Mouse (Mus musculus): Measurements from ENCODE around the gene Il1a.

Gene Il1a

DNA sequence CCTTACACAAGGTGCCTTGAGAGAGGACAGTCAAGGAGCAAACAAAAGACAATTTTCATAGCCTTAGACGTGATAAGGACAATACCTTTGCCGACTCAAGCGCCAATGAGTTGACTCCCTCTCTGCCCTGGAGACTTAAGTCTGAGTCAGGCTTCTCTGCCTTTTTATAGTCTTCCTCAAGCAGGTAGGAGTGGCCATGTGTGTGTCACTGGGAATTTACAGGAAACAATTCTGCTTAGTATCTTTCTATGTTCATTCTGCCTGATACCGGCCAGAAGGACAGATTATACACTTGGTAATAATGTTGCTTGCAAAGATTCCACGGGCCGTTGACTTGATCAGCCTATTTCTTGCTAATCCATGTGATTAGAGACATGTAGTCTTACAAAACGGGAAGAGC is at the start of gene Il1a:
TSS of gene Il1a (minus strand) at position 137 of the 400 bp plus-strand sequence.
- DNase-seq (ENCODE audit: low read depth, low spot score): no peak

DNA sequence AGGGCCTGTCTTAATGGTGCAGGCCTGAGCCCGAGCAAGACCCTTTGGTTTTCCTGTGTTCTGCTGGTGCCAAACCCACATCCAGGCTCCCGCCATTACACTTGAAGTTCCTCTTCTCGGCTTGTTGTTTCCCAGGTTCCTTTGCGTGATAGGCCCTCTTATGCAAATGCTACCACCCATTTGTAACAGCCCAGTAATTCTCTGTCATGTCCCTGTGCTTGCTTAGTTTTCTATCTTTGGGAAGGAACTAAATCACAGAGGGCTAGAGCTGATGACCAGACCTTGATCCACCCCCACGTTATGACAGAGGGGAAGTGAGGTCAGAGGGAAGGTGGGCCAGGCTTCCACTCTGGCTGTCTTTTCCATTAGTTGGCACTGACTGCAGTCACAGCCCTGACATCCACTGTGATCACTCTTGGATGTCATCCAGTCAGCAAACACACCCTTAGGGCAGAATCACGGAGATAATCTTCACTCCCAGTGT is 28.4 kb upstream of the Il1a start:
- DNase-seq (ENCODE audit: low read depth, low spot score): no peak

DNA sequence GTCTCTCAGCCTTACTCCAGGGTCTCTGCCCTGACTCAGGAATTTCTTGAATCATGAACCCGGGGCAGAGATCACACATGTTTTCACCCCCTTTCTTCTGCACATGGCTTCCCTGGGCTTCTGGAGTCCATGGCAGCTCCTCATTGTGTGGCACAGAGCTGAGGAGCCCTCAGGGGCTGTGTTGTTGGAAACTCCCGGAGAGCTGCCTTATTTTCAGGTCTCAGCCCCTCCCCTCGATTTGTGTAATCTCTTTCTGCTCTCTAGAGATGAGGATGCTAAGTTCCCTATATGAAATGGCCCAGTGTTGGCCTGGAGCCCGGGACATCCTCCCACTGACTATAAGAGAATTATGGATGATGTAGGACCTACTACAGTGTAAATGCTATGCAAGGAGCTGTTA is 23.7 kb upstream of the Il1a start:
- no peak for DNase-seq (ENCODE audit: low read depth, low spot score)

DNA sequence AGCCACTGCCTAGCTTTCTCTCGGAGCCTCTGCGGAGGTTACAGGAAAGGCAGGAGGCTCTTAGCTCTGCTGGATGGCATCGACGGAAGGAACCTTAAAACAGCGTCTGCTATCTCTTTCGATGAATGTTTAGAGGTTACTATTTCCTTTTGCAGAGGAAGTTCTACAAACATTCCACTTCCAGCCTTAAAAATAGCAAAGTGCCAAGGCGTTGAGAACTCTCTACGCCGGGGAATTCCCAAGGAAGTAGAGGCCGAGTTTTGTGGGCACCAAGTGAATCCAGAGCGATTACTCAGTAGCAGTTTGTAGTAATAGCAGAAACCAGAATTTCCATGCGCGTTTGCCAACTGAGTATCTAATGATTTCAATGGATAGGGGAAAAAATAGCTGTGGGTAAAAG is 20.8 kb upstream of the Il1a start:
- no peak for DNase-seq (ENCODE audit: low read depth, low spot score)

DNA sequence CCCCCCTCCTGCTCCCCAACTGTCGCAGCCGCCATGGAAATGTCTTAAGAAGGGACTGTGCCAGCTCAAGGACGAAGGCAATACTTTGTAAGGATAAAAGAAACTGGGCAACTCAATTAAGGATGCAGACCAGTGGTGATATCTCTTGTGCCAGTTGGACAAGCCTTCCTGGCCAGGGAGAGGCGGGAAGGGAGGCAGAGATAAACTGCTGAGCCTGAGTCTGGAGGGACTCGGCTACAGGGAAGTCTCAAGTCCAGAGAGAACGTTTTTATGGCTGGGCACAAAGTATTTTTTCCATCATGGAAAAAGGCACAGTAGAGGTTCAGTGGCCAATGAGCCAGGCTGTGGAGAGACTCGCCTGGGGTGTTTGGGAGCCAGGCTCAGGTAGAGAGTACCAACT is 20.3 kb upstream of the Il1a start:
- DNase-seq (ENCODE audit: low read depth, low spot score): no peak

DNA sequence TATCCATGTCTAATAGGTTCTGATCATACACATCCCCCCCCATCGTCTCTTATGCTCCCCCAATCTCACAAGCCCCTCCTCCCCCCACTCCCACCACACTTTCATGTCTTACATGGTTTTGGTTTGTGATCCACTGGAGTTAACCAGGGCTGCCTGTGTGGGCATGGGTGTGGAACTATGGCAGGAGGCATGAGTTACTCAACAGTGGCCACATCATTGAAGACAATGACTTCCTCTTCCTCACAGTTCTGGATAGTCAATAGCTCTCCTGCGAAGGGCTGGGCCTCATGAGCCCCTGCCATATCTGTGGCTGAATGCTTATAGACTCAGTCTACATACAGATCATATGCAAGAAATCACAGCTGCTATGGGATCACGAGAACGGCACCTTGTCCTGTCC is 18.5 kb upstream of the Il1a start:
- no peak for DNase-seq (ENCODE audit: low read depth, low spot score)

DNA sequence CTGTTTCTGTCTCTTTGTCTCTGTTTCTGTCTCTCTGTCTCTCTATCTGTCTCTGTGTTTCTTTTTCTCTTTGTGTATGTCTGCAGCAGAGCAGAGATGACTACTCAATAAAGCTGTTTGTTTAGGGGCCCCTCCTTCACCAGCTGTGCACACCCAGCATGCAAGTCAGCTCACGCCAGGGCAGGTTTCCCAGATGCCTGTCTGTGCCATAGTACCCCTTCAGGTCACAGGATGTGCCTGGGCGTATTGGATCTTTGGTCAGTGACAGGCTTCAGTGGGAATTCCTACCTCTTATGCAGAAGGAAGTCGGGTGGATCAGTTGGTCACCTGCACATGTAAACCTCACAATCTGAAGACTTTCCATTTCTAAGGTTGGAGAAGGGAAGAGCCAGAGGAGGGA is 14.4 kb upstream of the Il1a start:
- DNase-seq (ENCODE audit: low read depth, low spot score): no peak

DNA sequence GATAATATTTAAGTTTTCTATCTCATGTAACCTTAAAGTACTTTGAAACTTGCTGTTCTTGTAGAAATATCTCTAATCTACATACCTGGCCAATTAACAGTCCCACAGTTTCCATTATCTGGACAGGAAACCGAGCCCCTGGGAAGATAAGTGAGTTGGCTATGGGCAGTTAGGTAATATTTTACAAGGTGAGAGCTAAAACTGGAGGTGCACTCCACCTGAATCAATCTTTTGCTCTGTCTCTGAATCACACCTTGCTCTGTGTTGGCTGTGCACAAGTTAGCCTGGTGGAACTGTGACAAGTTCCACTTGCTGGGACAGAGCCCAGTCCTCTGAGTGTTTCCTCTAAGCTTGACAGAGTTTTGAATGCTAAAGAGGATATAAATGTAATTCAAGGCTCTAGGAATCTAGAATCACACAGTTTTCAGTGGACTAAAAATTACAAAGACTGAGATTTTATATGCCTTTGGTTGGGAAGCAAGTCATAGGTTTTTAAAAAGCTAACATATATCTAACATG is 12.4 kb upstream of the Il1a start:
- DNase-seq (ENCODE audit: low read depth, low spot score): no peak

DNA sequence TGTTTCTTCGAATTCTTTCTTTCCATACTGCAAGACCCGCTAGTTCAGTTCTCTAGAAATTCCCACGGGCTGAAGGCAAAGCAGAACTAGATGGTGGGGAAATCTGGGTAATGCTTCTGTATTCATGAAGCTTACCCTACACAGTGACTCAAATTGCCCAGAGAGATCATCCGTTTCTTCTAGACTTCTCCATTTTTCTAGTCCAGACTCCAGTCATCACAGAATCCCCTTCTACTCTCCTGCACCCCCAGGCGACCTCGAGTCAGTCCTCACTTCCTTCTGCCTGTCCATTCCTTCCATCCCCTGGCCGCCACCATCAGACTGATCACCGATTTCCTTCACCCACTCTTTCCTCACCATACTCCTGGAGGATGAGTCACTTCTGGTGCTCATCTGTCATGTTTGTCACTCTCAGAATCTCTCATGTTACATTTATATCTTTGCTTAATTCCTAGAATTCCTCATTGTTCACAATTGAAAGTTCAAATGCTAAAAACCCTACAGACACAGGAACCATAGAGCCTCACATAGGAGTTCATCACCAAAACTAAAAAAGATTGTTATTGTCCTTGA is 10.3 kb upstream of the Il1a start:
- DNase-seq (ENCODE audit: low read depth, low spot score): no peak

DNA sequence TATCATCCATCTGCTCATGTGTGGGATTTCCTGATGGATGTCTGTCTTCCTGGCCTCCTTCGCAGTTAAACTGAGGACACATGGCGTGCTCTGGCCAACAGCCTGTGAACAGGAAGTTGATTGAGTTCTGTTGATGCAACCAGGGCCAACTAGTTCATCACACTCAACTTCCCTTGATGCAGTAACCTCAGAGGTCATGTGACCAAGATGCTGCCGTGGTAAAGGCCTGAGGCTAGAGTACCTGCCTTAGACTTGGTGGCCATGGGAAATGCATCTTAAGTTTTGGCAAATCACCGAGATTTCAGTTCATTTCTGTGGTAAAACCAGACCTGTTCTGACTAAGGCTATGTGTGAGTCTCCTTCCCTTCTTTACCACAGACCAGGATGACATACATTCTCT is 6.1 kb upstream of the Il1a start:
- DNase-seq (ENCODE audit: low read depth, low spot score): no peak

DNA sequence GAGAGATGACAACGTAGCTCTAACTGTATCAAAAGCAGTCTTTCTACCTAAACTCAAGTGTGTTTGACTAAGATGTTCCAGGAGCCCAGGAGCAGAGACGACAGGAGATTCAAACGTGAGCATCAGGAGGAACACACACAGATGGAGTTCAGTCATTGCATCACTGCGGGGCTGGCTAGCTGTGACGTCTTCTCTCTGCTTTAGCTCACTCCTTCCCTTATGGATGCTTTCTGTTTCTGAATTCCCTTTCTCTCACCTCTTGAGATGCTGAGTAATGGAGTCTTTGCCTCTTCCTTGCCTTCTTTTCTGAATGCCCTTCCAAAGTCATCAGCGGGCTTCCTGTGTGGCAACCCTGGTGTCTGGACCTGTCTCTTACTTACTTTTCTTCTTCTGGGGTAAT is 5.1 kb upstream of the Il1a start:
- DNase-seq (ENCODE audit: low read depth, low spot score): no peak

DNA sequence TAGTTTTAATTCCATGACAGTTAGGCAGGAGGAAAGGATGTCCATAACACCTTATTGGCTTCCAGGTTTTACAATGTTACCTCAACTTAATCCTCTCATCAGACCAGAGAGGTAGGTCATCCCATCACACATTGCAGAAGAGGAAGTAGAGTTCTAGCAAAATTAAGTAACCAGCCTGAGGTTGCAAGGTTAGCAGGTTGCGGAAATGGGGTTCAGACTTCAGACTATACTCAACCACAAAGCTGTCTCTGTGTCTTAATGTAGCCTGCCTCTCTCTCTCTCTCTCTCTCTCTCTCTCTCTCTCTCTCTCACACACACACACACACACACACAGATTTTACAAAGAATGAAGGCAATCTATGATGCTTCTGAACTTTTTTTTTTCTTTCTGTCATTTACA is 4.2 kb upstream of the Il1a start:
- DNase-seq (ENCODE audit: low read depth, low spot score): no peak

DNA sequence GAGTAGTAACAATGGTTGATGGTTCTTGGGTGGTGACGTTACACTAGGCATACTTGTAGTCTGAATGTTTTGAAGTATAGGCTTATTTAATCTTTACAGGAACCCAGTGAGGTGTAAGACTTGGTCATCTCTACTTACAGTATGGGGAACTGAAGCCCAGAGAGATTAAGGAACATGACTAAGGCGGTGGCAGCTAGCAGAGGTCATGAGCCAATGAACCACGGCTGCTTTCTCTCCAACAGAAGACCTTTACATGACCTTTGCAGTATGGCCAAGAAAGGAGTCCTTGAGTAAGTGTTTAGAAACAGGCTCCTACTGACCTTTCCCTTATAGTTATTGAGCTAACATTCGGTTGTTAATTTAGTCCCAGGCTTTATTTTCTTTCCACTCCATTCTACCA is 3.8 kb downstream of the Il1a start:
- no peak for DNase-seq (ENCODE audit: low read depth, low spot score)

DNA sequence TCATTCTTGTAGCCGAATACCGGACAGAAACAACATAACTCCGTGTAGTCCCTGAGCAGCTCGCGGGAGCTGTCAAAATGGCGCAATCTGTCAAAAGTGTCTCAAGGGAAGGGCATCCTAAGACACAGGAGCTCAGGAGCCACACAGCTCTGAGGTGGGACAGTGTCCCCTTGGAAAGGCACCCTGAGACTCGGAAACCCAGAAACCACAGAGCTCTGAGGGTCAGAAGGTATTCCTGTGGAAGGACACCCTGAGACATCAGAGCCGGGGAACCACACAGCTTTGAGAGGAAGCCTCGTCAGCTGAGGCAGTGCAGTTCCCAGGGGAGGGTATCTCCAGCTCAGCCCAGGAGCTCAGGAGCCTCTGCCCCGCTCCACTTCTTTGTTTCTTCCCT is 12.2 kb downstream of the Il1a start:
- DNase-seq (ENCODE audit: low read depth, low spot score): no peak

DNA sequence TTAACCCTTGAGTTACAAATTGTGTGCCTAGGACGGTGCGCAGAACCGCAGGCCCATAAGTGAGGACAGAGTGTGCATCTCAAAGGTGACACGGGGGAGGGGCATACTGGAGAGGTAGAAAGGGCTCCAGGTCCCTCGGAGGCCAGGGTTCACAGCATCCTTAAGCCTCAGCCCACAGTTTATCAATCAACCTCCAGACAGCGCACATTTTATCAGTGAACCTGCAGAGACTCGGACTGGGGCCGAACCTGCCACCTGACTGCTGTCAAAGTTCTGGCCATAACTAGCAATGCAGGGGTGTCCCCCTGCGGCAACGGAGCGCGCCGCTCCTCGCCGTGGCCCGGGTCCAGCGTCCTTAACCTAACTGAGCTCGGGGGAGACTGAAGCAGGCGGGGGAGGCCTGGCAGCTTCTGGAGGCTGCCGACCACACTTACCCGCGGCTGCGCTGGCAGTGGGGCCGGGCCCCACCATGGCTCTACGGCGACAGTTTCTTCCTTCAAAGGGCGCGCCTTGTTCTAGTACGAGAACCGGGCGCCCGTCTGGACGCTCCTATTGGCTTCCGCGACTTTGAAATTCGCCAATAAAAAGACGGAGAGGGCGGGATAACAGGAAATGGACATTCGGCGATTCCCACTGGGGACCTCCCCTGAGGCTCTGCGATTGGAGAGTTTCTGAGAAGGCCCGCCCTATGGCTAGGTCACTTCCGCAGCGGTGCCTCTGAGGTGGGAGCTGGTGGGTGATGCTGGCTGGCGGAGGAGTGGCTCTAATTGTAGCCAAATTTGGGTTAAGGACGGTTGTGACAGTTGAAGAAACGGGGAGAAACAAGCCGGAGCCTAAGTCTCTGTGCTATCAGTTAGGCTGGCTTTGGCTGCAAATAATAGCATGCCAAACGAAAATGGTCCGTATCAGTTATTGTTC is 12.8 kb downstream of the Il1a start, which contains the start of gene Ckap2l:
TSS of gene Ckap2l (minus strand) at position 542 of the 918 bp plus-strand sequence.
- peak; percentile 98 for DNase-seq (ENCODE audit: low read depth, low spot score)

DNA sequence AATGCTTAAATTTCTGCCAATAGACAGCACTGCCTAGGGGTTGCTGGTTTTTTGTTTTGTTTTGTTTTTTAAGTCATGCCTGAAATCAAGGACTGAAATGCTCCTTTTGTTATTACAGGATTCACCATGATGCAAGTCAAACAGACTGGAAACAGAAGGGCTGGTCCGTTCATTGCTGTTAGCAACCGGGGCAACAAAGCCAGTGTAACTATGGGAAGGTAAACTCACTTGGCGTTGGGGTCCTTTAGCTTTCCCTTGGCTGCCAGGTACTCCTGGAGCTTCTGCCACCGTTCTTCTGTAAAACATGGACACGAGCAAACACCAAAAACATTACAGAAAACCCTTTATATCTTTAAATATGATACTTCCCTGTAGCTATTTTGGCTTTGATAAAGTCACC is 13.7 kb downstream of the Il1a start:
- no peak for DNase-seq (ENCODE audit: low read depth, low spot score)

DNA sequence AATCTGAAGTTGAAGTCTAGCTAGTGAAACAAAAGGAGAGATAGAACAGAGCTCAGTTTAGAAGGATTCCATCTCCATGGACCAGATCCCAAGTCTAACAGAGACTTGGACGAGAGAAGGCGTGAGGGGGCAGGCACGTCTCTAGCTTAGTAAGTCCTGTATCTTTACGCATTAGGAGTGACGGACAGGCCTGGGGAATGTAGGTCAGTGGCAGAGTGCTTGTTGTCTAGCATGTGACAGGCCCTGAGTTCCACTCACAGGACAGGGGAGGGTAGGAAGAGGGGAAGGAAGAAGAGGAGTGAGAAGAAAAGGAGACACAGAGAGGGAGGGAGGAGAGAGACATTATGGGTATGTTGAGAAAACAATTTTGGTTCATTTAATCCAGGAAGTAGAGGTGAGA is 14.7 kb downstream of the Il1a start:
- no peak for DNase-seq (ENCODE audit: low read depth, low spot score)

DNA sequence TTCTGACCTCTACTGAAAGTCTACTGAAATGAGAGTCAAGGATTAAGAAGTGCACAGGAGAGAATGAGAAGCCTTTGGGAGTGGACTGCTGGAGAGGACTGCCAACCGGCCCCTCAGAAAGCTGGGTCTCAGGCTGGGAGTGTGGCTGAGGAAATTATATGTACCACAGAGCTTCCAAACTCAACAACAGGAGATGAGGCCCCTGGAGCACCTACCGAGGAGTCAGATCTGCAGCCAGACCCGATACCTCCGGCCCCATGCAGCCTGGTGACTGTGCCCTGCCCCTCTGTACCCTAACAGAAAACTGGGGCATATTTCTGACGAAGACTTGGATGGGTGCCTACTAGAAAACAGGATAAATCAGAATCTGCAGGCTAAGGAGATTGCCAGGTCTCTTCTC is 35.9 kb downstream of the Il1a start:
- DNase-seq (ENCODE audit: low read depth, low spot score): no peak

DNA sequence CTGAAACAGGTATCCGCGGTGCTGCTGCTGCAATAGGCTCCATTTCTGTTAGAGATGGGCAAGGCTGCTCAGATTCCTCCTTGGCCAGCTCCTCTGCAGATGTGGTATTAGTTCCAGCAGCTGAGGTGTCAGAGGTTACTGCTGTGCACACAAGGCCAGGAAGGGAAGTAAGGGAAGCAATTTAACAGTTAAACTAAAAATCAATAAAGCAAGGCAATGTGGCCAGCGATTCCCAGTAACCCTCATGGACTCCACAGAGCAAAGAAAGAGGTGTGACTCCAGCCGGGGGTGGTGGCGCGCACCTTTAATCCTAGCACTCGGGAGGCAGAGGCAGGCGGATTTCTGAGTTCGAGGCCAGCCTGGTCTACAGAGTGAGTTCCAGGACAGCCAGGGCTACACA is 39.2 kb downstream of the Il1a start:
- no peak for DNase-seq (ENCODE audit: low read depth, low spot score)

DNA sequence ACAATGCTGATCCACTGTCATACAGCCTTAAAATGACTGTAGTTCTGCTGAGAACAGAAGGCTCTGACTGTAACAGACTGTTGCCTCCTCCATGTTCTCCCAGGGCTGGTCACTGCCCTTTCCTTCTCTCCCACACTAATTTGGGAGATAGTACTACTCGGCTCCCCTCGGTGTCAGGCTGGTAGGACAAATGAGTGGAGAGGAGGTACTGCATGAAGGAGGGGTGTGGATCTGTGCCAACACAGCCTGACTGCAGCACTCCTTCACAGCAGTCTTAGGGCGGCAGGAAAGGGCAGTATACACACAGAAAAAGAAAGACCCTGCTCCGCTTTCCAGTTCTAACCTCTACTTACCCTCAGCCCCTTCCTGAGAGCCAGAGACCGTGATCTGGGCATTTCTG is 39.8 kb downstream of the Il1a start:
- no peak for DNase-seq (ENCODE audit: low read depth, low spot score)

DNA sequence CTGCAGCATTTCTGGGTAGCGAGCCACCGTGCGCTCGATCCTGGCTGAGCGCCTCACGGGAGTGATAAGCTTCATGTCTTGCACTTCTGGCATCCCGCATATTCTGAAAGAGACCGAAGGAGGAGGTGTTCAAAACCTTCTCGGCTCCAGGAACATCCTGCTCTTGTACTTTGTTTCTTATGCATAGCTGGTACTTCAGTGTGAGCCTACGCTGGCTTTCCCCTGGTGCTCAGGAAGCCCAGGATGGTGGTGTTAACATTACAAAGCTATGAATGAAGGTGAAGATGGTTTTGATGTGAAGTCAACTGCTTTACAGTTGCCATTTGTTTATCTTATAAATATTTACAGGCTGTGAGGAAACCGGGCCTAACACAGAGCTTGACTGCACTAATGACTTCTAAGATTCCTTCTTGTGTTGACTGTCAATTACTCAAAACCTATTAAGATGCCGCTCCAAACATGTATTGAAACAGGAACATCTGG is 40.6 kb downstream of the Il1a start:
- DNase-seq (ENCODE audit: low read depth, low spot score): no peak

DNA sequence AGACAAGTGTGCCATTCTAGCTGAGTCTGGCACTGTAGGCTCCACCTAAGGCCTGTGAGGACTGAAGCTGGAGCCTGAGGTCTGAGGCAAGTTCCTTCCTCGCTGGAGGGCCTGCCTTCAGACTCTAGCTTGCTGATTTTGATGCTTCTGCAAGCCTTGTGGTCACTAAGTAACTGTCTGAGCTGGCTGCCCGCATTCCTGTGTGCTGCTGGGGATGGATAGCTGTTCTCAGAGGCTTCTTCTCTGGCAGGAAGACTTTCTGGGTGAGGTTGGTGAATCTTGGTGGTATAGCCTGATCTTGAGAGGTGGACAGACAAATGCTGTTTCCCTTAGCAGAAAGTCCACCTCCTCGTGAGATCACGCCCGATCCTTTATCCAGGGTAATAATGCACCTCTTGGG is 42.0 kb downstream of the Il1a start:
- no peak for DNase-seq (ENCODE audit: low read depth, low spot score)

DNA sequence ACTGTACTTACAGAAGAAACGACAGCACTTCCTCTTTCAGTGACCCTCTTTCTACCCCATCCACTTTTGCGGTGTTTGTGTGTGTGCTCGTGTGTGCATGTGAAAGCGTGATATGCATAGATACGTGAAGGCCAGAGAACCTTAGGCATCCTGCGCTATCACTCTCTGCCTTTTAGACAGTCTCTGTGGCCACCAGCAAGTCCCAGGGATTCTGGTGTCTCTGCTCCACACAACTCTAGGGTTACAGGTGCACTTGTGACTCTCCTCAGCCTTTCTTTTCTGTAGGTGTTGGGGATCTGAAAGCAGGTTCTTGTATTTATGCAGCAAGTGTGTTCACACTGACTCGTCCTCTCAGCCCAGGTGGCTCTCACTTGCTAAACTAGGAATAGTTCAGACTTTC is 44.5 kb downstream of the Il1a start:
- DNase-seq (ENCODE audit: low read depth, low spot score): no peak
